Mouse (Mus musculus) cerebellum, adult 2 months (tissue): ENCODE data around the gene Cd6. TPM values are rescaled to one million over a fixed set of nuclear protein-coding genes. Genes with fewer than 3 reads are reported as not detected.

Experiments
- DNase-seq, 2 experiments: peaks; one replicate each; pipeline ENCODE4 v3.0.0; 2021
- H3K27ac ChIP-seq: fragments of 200-500 bp; 2 replicates; pipeline ENCODE4 v1.5.1; 2012; ENCODE audit warnings: low read length, control low read depth, inconsistent platforms; ENCODE audit not compliant: insufficient read depth
- H3K27me3 ChIP-seq: fragments of 200-500 bp; 2 replicates; pipeline ENCODE4 v1.6.1; 2012; ENCODE audit warnings: inconsistent platforms, mild to moderate bottlenecking, low read length, moderate library complexity; ENCODE audit not compliant: control insufficient read depth, insufficient read depth
- H3K4me1 ChIP-seq: fragments of 200-500 bp; 2 replicates; pipeline ENCODE4 v1.6.1; 2011; ENCODE audit warnings: low read length; ENCODE audit not compliant: control insufficient read depth, insufficient read depth
- H3K4me3 ChIP-seq: fragments of 200-500 bp; replicated peaks from 2 replicates; pipeline ENCODE3; 2011; ENCODE audit warnings: mild to moderate bottlenecking, low read depth, low read length, control low read depth; ENCODE audit not compliant: insufficient read depth
- CTCF ChIP-seq: fragments of 200-500 bp; IDR thresholded peaks from 2 replicates; pipeline ENCODE4 v1.5.1; 2011; ENCODE audit warnings: low read depth, mild to moderate bottlenecking, control low read depth, low read length, moderate library complexity, borderline replicate concordance; ENCODE audit not compliant: insufficient read depth
- POLR2A ChIP-seq: fragments of 200-500 bp; IDR thresholded peaks from 2 replicates; pipeline ENCODE4 v1.6.1; 2011; ENCODE audit warnings: low read length, control low read depth, borderline replicate concordance; ENCODE audit not compliant: insufficient read depth
- WGBS: fragments of 180-500 bp; shearing (Covaris S2); methylation state at CpG from one replicate; pipeline ENCODE4 v1.1.7; 2018; 5-methylcytosine and 5-hydroxymethylcytosine counted together
- polyA plus RNA-seq: library from polyadenylated mRNA; depleted of rRNA; stranded (reverse); fragments of >200 nt; gene quantifications from 2 replicates; pipeline ENCODE4 v1.2.3, GENCODE M21; 2012

The Cd6 gene
- polyA plus RNA-seq, 1 experiment, result 0.10 TPM

DNA sequence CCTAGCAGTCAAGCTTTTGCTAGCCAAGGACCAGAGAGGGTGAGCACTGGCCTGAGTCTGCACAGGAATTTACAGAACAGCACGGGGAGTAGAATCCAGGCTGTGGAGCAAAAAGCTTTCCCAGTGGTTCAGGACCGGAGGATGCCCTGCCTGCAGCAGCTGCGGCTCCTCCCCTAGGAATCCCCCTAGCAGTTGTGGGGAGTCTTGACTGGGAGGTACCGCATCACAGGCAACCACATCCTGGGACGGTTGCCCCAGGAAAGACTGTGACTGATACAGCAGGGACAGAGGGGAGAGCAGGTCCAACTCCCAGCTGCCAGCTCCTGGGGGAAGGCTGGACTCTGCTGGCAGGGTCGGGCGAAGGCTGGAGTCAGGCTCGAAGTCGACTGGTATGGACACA lies 41.6 kb downstream of the Cd6 start:
- WGBS, result 43% methylated on average over 9 of the region's 9 CpGs
- H3K4me3 ChIP-seq, result no peak overlapping the region

GRCm38 (mm10) chr19:10787406-10787805 lies 42.5 kb downstream of the Cd6 start:
- WGBS, result 72% methylated on average over 4 of the region's 4 CpGs
- Histone ChIP-seq H3K4me3 (no peak overlapping the region), H3K27ac (no peak overlapping the region), H3K27me3 (no peaks in the 10 kb centered on the region), H3K4me1 (peaks cover 44% of the 10 kb centered on the region)
- peak; percentile 2 to 15 for DNase-seq
- TF ChIP-seq CTCF (no peak), POLR2A (no peak)

More for the DNA sequence above, 41.6 kb downstream of the Cd6 start:
- H3K27ac ChIP-seq, result no peak overlapping the region
- H3K4me1 ChIP-seq, result peaks cover 44% of the 10 kb centered on the region
- TF ChIP-seq POLR2A, result no peak
- TF ChIP-seq CTCF, result no peak
- no peaks in the 10 kb centered on the region for H3K27me3 ChIP-seq
- no peak for DNase-seq

GRCm38 (mm10) chr19:10786753-10787152 lies 43.1 kb downstream of the Cd6 start:
- no peak for TF ChIP-seq POLR2A
- no peak for TF ChIP-seq CTCF

DNA sequence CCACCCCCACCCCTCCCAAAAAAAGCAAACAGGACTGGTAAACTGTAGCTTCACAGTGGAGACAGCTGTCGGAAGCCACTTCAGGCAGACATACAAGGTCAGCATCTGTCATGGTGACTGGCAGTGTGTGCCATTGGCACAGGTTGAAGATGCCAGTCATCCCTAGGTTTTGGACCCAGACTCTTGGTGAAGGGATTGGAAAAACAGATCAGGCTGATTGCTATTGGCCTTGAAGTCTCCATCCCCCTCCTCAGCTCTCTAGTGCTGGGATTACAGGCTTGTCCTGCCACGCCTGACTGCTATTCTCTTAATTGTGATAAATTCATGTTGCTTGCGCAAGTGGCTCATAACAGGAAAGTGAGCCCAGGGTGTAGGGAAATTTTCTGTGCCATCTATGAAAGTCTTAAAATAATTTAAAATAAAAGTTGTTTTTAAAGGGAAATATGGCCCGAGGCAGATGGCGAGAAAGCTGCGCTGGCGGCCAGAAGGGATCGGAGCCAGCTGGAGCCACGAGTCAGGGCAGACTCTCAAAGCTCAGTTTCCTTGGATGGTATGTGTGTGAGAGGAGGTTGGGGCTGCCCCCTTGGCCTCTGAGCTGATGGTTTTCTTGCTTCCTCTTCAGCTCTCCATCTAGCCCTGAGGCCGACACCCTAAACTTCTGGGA lies 44.9 kb downstream of the Cd6 start:
- Histone ChIP-seq H3K4me1 (peaks cover 44% of the 10 kb centered on the region), H3K27ac (peak overlapping the region; percentile 42), H3K4me3 (no peak overlapping the region), H3K27me3 (no peaks in the 10 kb centered on the region)
- 24% methylated on average over 10 of the region's 10 CpGs for WGBS
- peak; percentile 71 to 78 for DNase-seq
- no peak for TF ChIP-seq CTCF
- TF ChIP-seq POLR2A, result no peak

More at GRCm38 (mm10) chr19:10786753-10787152, 43.1 kb downstream of the Cd6 start:
- Histone ChIP-seq H3K4me3 (no peak overlapping the region), H3K27me3 (no peaks in the 10 kb centered on the region), H3K27ac (no peak overlapping the region), H3K4me1 (peaks cover 44% of the 10 kb centered on the region)
- WGBS, result 67% methylated on average over 6 of the region's 6 CpGs
- peak in 1 of 2 experiments; percentile 16 for DNase-seq

DNA sequence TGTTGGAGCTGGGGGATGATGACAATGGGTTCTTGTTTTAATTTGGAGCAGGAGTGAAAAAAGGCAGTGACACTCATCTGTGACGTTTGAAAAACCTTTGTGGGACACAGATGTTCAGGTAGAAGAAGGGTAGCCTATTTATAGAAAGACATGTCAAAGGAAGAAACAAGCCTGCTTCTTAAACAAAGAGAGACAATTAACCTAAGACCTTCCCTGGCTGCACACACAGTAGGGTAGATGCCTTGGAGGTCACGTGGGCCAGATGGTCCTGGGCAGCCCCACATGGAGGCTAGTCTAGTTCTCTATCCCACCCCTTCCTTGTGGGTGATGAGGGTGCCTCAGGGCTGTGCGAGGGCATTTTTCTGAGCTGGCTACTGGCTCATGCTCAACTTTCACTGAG lies 45.8 kb downstream of the Cd6 start:
- WGBS, result 50% methylated on average over 3 of the region's 3 CpGs
- no peak overlapping the region for H3K27ac ChIP-seq
- no peak for TF ChIP-seq CTCF
- TF ChIP-seq POLR2A, result no peak

GRCm38 (mm10) chr19:10783168-10783567 lies 46.7 kb downstream of the Cd6 start:
- peaks cover 38% of the 10 kb centered on the region for H3K4me1 ChIP-seq
- no peak for DNase-seq
- no peaks in the 10 kb centered on the region for H3K27me3 ChIP-seq
- no peak overlapping the region for H3K27ac ChIP-seq
- TF ChIP-seq POLR2A, result no peak
- no peak for TF ChIP-seq CTCF
- H3K4me3 ChIP-seq, result no peak overlapping the region
- WGBS, result 98% methylated on average over 4 of the region's 4 CpGs

More for the DNA sequence above, 45.8 kb downstream of the Cd6 start:
- Histone ChIP-seq H3K4me3 (no peak overlapping the region), H3K27me3 (no peaks in the 10 kb centered on the region), H3K4me1 (peaks cover 44% of the 10 kb centered on the region)
- no peak for DNase-seq

DNA sequence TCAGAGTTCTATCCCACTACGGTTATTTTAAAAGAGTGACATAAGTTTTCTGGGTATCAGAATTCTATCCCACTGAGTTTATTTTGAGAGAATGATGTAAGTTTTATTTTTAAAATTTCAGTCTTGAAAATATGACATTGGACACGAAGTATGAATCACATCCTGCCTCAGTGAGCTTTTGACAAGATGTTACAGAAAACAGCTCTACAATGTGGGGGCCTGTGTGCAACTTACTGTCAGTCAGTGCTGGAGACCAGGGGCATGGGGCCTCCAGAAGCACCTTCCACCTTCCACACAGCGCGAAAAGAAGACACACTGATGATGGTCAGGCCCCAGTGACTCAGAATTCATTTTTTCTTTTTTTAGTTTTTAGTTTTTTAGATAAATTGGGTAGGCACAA lies 48.2 kb downstream of the Cd6 start:
- WGBS, result 64% methylated on average over 4 of the region's 4 CpGs
- Histone ChIP-seq H3K4me3 (no peak overlapping the region), H3K27me3 (no peaks in the 10 kb centered on the region), H3K27ac (no peak overlapping the region), H3K4me1 (peaks cover 24% of the 10 kb centered on the region)
- TF ChIP-seq CTCF (no peak), POLR2A (no peak)
- peak in 1 of 2 experiments; percentile 21 for DNase-seq

DNA sequence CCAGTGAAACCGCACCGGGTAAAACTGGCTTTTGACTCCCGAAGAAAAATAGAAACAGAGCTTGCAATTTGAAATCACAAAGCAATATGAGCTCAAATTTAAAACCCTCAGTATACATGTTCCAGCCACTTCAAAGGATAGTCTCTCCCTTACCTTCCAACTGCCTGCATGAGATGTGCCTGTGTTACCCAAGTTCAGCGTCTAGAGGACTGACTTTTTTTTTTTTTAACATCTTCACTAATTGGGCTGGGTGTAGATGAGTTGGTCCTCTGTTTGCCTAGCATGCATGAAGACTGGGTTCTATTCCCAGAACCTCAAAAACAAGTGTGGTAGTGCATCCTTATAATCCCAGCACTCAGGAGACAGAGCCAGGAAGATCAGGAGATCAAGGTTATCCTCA lies 53.0 kb downstream of the Cd6 start:
- Histone ChIP-seq H3K27ac (no peak overlapping the region), H3K27me3 (no peaks in the 10 kb centered on the region), H3K4me1 (peaks cover 9% of the 10 kb centered on the region; the same call in 1 of the 2 replicates), H3K4me3 (no peak overlapping the region)
- WGBS, result 86% methylated on average over 4 of the region's 4 CpGs
- no peak for DNase-seq
- TF ChIP-seq CTCF (no peak), POLR2A (no peak)
